ENCODE assay signal across 7 mouse cellular contexts in the genomic region with DNA sequence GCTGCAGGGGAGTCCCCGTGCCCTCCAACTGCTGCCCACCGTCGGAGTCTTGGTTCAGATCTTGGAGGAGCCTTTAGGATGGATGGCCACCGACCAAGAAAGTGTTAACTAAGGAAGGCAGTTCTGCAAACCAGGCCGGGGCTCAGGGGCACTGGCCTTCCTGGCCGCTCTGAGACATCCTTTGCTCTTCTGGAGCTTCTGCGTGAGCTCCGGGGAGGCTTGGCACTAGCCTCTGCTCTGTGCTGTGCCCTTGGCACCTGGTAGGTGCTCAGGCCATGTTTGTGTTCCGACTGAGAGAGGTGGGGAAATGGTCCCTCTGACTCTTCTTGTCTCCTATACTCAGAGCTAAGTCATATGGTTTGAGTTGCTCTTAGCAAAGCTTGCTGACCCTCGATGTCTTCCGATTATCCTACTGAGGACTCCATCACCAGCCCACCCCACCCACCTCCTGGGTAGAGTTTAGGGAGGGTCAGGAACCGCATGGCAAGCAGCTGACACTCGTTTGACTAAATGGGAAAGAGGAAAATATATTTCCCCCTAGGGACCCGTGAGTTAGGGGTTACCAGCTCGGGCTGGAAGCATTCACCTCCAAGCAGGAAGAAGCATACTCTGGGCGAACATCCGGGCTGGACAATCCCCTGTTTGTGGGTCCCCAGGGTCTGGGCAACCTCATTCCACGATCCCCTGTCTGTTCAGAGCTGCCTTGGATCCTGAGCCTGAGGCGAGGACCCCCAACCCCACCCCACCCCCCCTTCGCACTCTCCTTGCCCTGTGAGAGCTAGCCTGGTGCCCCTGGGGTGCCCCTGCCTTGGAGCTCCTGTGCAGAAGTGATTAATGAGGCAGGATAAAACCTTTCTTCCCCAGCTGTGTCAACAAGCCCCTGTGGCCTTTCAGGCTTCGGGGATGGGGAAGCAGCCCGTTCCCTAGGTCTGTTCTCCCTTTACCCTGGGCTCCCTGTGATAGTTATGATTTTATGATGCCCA. TPM values are rescaled to one million over a fixed set of nuclear protein-coding genes. Genes with fewer than 3 reads are reported as not detected.
DNase-seq lines count a peak whose midpoint lies in the region; ATAC-seq lines count a peak whose summit lies in the region.

No protein-coding gene starts in this region.

- no peak for DNase-seq in lung, postnatal 10 days
- DNase-seq in hindbrain, embryonic 11.5 days (ENCODE audit: low spot score) = peak; percentile 51
- no peak for DNase-seq in right cerebral cortex, postnatal 4 days
- no peak for DNase-seq in urinary bladder, postnatal 10 days (ENCODE audit: low spot score)

- no peak overlapping the region for H3K27ac ChIP-seq in lung, embryonic 15.5 days
- H3K27ac ChIP-seq in hindbrain, embryonic 11.5 days (ENCODE audit: low read depth, low read length) = no peak overlapping the region
- H3K27ac ChIP-seq in limb, embryonic 12.5 days = peak overlapping the region; percentile 62; the same call in 1 of the 2 replicates
- H3K27ac ChIP-seq in stomach, embryonic 16.5 days (ENCODE audit: low read length) = no peak overlapping the region

- peaks cover 5% of the 10 kb centered on the region; the same call in 1 of the 2 replicates for H3K27me3 ChIP-seq in lung, embryonic 15.5 days
- peaks cover 2% of the 10 kb centered on the region; the same call in 1 of the 2 replicates for H3K27me3 ChIP-seq in hindbrain, embryonic 11.5 days (ENCODE audit: control insufficient read depth, insufficient read depth, low read length)
- H3K27me3 ChIP-seq in limb, embryonic 12.5 days = peaks cover 20% of the 10 kb centered on the region
- H3K27me3 ChIP-seq in stomach, embryonic 16.5 days (ENCODE audit: control insufficient read depth, insufficient read depth, low read length) = 0 out of 2 replicates have a peak, but pooled peaks cover 5% of the 10 kb centered on the region

- peaks cover 11% of the 10 kb centered on the region for H3K4me1 ChIP-seq in lung, embryonic 15.5 days
- peaks cover 5% of the 10 kb centered on the region for H3K4me1 ChIP-seq in hindbrain, embryonic 11.5 days (replicated peaks; ENCODE audit: control insufficient read depth, insufficient read depth, low read length)
- H3K4me1 ChIP-seq in limb, embryonic 12.5 days (replicated peaks) = peaks cover 29% of the 10 kb centered on the region
- peaks cover 14% of the 10 kb centered on the region; the same call in 1 of the 2 replicates for H3K4me1 ChIP-seq in stomach, embryonic 16.5 days (ENCODE audit: control insufficient read depth, insufficient read depth, low read length)

- H3K9me3 ChIP-seq in lung, embryonic 15.5 days = 0 out of 2 replicates have a peak, but pooled peaks cover 3% of the 10 kb centered on the region
- H3K9me3 ChIP-seq in hindbrain, embryonic 11.5 days (ENCODE audit: control insufficient read depth, low read length) = no peaks in the 10 kb centered on the region
- peaks cover 7% of the 10 kb centered on the region; the same call in 1 of the 2 replicates for H3K9me3 ChIP-seq in limb, embryonic 12.5 days
- H3K9me3 ChIP-seq in stomach, embryonic 16.5 days (replicated peaks; ENCODE audit: control insufficient read depth, low read length) = no peaks in the 10 kb centered on the region

- peak overlapping the region; percentile 38; the same call in 1 of the 2 replicates for H3K4me2 ChIP-seq in lung, embryonic 15.5 days
- H3K4me2 ChIP-seq in hindbrain, embryonic 11.5 days (replicated peaks; ENCODE audit: low read depth, low read length) = peak overlapping the region; percentile 37; the same call in 1 of the 2 replicates
- peak overlapping the region; percentile 50 for H3K4me2 ChIP-seq in limb, embryonic 12.5 days
- H3K4me2 ChIP-seq in stomach, embryonic 16.5 days (ENCODE audit: low read depth, low read length) = 0 out of 2 replicates have a peak overlapping the region, but pooled peaks have one; percentile 8

- peak overlapping the region; percentile 19; the same call in 1 of the 2 replicates for H3K9ac ChIP-seq in lung, embryonic 15.5 days
- H3K9ac ChIP-seq in hindbrain, embryonic 11.5 days (ENCODE audit: low read depth, low read length) = no peak overlapping the region
- peak overlapping the region; percentile 27; the same call in 1 of the 2 replicates for H3K9ac ChIP-seq in limb, embryonic 12.5 days (replicated peaks)
- peak overlapping the region; percentile 37; the same call in 1 of the 2 replicates for H3K9ac ChIP-seq in stomach, embryonic 16.5 days (ENCODE audit: low read length)

- no peak for ATAC-seq in lung, embryonic 15.5 days (ENCODE audit: borderline replicate concordance, extremely low read depth, low FRiP score, low TSS enrichment)
- ATAC-seq in hindbrain, embryonic 11.5 days (ENCODE audit: low FRiP score) = 0 out of 2 replicates have a peak, but pooled peaks have one; percentile 30
- ATAC-seq in limb, embryonic 12.5 days (ENCODE audit: insufficient number of reproducible peaks, insufficient read depth, low FRiP score, low TSS enrichment, low read depth) = no peak
- ATAC-seq in stomach, embryonic 16.5 days (ENCODE audit: insufficient read depth, low FRiP score) = peak; percentile 38; the same call in 1 of the 2 replicates

- WGBS in lung, embryonic 15.5 days = 21% methylated on average over 22 of the region's 22 CpGs
- 13% methylated on average over 22 of the region's 22 CpGs for WGBS in hindbrain, embryonic 11.5 days
- 6% methylated on average over 22 of the region's 22 CpGs for WGBS in limb, embryonic 12.5 days
- WGBS in stomach, embryonic 16.5 days = 14% methylated on average over 22 of the region's 22 CpGs

- H3K4me3 ChIP-seq in lung, embryonic 15.5 days = no peak overlapping the region
- H3K4me3 ChIP-seq in hindbrain, embryonic 11.5 days (ENCODE audit: low read depth, low read length) = no peak overlapping the region
- peak overlapping the region; percentile 21; the same call in 1 of the 2 replicates for H3K4me3 ChIP-seq in limb, embryonic 12.5 days (replicated peaks)
- no peak overlapping the region for H3K4me3 ChIP-seq in stomach, embryonic 16.5 days (replicated peaks; ENCODE audit: low read length)

- H3K36me3 ChIP-seq in lung, embryonic 15.5 days = no peaks in the 10 kb centered on the region
- no peaks in the 10 kb centered on the region for H3K36me3 ChIP-seq in hindbrain, embryonic 11.5 days (ENCODE audit: control insufficient read depth, insufficient read depth, low read length)
- no peaks in the 10 kb centered on the region for H3K36me3 ChIP-seq in limb, embryonic 12.5 days
- no peaks in the 10 kb centered on the region for H3K36me3 ChIP-seq in stomach, embryonic 16.5 days (ENCODE audit: control insufficient read depth, insufficient read depth, low read length)

RNA-seq across cellular contexts. Expression of a gene that starts 30.2 kb away (rescaled TPM):
- polyA plus RNA-seq in lung, embryonic 15.5 days (2015; fragmentation: Nextera tagmentation; extraction: Ambion mirVana) = 12.5 and 12.9 TPM in 2 replicates
- polyA plus RNA-seq in hindbrain, embryonic 11.5 days (2014; fragmentation: Nextera tagmentation; extraction: Ambion mirVana) = 4.6 and 5.7 TPM in 2 replicates
- polyA plus RNA-seq in limb, embryonic 12.5 days (2016; fragmentation: Nextera tagmentation; extraction: Ambion mirVana) = 22.9 and 26.2 TPM in 2 replicates
- 4.9 and 6.6 TPM in 2 replicates for polyA plus RNA-seq in stomach, embryonic 16.5 days (2015; fragmentation: Nextera tagmentation; extraction: Ambion mirVana)

Comparison
In these comparisons a context has a peak if more than half of its experiments do, and no peak if none do; other contexts are left out.
1. ATAC-seq: peak in hindbrain, embryonic 11.5 days (single experiment) and stomach, embryonic 16.5 days (single experiment); none in lung, embryonic 15.5 days (single experiment) and limb, embryonic 12.5 days (single experiment).
2. Peak in every context shown above with its lines, with median percentiles within 50 percentile points of each other: H3K4me2 ChIP-seq.